Mouse (Mus musculus): Measurements from ENCODE around the gene Sema3a.

DNA sequence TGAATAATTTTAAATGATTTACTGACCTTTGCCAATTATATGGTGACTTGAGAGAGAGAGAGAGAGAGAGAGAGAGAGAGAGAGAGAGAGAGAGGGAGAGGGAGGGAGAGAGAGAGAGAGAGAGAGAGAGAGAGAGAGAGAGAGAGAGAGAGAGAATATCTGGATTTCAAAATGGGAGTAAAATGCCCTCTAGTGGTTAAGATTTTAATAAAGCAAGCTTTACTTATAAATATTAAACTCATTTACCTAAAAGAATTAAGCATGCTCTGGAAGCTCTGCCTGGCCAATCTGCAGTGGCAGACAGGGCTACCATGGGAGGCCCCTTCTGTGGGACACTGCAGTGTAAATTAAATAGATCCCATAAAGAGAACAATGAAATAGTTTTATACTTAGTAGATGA lies 505.5 kb downstream of the Sema3a start:
- TF ChIP-seq POLR2A (IDR thresholded peaks at IDR 0.05; ENCODE audit: borderline replicate concordance, insufficient read depth, low read length) (no peak), CTCF (IDR thresholded peaks at IDR 0.05; ENCODE audit: borderline replicate concordance, insufficient read depth, low read depth, low read length) (no peak)

All from cerebellum, adult 2 months (tissue).